32 mouse cellular contexts compared by ENCODE assay signal in genomic region chr5:97397585-97397984, GRCm38 (mm10). TPM values are rescaled to one million over a fixed set of nuclear protein-coding genes. Genes with fewer than 3 reads are reported as not detected.
DNase-seq lines count a peak whose midpoint lies in the region; ATAC-seq and TF ChIP-seq lines count a peak whose summit lies in the region.
"Had no signal": no experiment of that assay in that cellular context is flagged by ENCODE, and none has a peak within 500 bp of the region (broad histone marks: within the 10 kb centered on the region; RNA-seq: fewer than 3 reads in every experiment).

No protein-coding gene starts in this region.

- no peak for ATAC-seq in liver, postnatal 0 days
- no peak for ATAC-seq in liver, embryonic 12.5 days
- peak; percentile 26; the same call in 1 of the 2 replicates for ATAC-seq in megakaryocyte progenitor cell, adult 5-6 weeks (replicated peaks; ENCODE audit: poor library complexity)
- ATAC-seq: forebrain, embryonic 15.5 days; inflammation-experienced regulatory T-cells, adult 6 months; lung, postnatal 0 days had no signal

- H3K9ac ChIP-seq in liver, postnatal 0 days (replicated peaks), result no peak overlapping the region
- no peak overlapping the region for H3K9ac ChIP-seq in liver, embryonic 12.5 days
- H3K9ac ChIP-seq: embryonic facial prominence, embryonic 15.5 days; forebrain, embryonic 15.5 days; hindbrain, embryonic 14.5 days; neural tube, embryonic 15.5 days had no signal

- no peak overlapping the region for H3K4me2 ChIP-seq in liver, postnatal 0 days (ENCODE audit: low read depth, low read length)
- no peak overlapping the region for H3K4me2 ChIP-seq in liver, embryonic 12.5 days
- H3K4me2 ChIP-seq: embryonic facial prominence, embryonic 15.5 days; forebrain, embryonic 15.5 days; hindbrain, embryonic 14.5 days; midbrain, embryonic 11.5 days; neural tube, embryonic 15.5 days had no signal

- no peak overlapping the region for H3K4me3 ChIP-seq in liver, postnatal 0 days (ENCODE audit: low read depth, low read length)
- H3K4me3 ChIP-seq in liver, embryonic 12.5 days, result no peak overlapping the region
- H3K4me3 ChIP-seq: embryonic facial prominence, embryonic 15.5 days; forebrain, embryonic 15.5 days; left cerebral cortex, adult 2 months; limb, embryonic 10.5 days; neural tube, embryonic 15.5 days had no signal

- no peaks in the 10 kb centered on the region for H3K36me3 ChIP-seq in liver, postnatal 0 days (replicated peaks; ENCODE audit: insufficient read depth, low read length)
- H3K36me3 ChIP-seq in liver, embryonic 12.5 days, result no peaks in the 10 kb centered on the region
- H3K36me3 ChIP-seq: embryonic facial prominence, embryonic 15.5 days; forebrain, embryonic 15.5 days; limb, embryonic 10.5 days; neural tube, embryonic 15.5 days had no signal

- 25% methylated on average over 4 of the region's 4 CpGs for WGBS in liver, postnatal 0 days (ENCODE audit: insufficient replicate concordance)
- 26% methylated on average over 4 of the region's 4 CpGs for WGBS in liver, embryonic 12.5 days (ENCODE audit: insufficient replicate concordance)

- no peaks in the 10 kb centered on the region for H3K4me1 ChIP-seq in liver, postnatal 0 days (ENCODE audit: insufficient read depth)
- no peaks in the 10 kb centered on the region for H3K4me1 ChIP-seq in liver, embryonic 12.5 days
- H3K4me1 ChIP-seq: embryonic facial prominence, embryonic 15.5 days; forebrain, embryonic 15.5 days; limb, embryonic 10.5 days; neural tube, embryonic 15.5 days had no signal

- peak; percentile 22 for DNase-seq in liver, postnatal 0 days
- peak; percentile 39 for DNase-seq in 416B (ENCODE audit: low read depth)
- DNase-seq in Muller cell, postnatal 12 days (ENCODE audit: inconsistent ontology term), result peak; percentile 74
- DNase-seq in adrenal gland, postnatal 10 days, result no peak
- no peak for DNase-seq in kidney, postnatal 36 days
- no peak for DNase-seq in embryo, embryonic 11 days
- DNase-seq: adrenal gland, adult 2 months; cerebellum, adult 8-10 months; cerebellum, postnatal 36 days; gastrocnemius, postnatal 25 days; heart, postnatal 4 days; kidney, adult 18-20 months; liver; thymus, postnatal 14 days had no signal

- TF ChIP-seq CTCF in liver, postnatal 0 days (IDR thresholded peaks at IDR 0.05; ENCODE audit: low read depth), result no peak

- H3K27me3 ChIP-seq in liver, postnatal 0 days (ENCODE audit: insufficient read depth, low read length), result no peaks in the 10 kb centered on the region
- H3K27me3 ChIP-seq in liver, embryonic 12.5 days (replicated peaks), result no peaks in the 10 kb centered on the region
- H3K27me3 ChIP-seq: embryonic facial prominence, embryonic 15.5 days; forebrain, embryonic 15.5 days; neural tube, embryonic 15.5 days had no signal

- TF ChIP-seq EP300 in liver, postnatal 0 days (IDR thresholded peaks at IDR 0.05; ENCODE audit: low read depth), result no peak

- no peaks in the 10 kb centered on the region for H3K9me3 ChIP-seq in liver, postnatal 0 days (ENCODE audit: low read length)
- H3K9me3 ChIP-seq in liver, embryonic 12.5 days (replicated peaks), result no peaks in the 10 kb centered on the region
- H3K9me3 ChIP-seq: embryonic facial prominence, embryonic 15.5 days; forebrain, embryonic 15.5 days; limb, embryonic 10.5 days; neural tube, embryonic 15.5 days had no signal

- no peak overlapping the region for H3K27ac ChIP-seq in liver, postnatal 0 days (ENCODE audit: low read depth)
- H3K27ac ChIP-seq in liver, embryonic 12.5 days, result no peak overlapping the region
- H3K27ac ChIP-seq: embryonic facial prominence, embryonic 15.5 days; forebrain, embryonic 15.5 days; hindbrain, embryonic 14.5 days; kidney, postnatal 0 days; left cerebral cortex, adult 2 months; limb, embryonic 10.5 days; macrophage; neural tube, embryonic 15.5 days had no signal

RNA-seq across cellular contexts. Expression of gene Naa11, which starts 5.4 kb away (rescaled TPM):
- polyA plus RNA-seq in liver, postnatal 0 days (2015; fragmentation: Nextera tagmentation; extraction: Ambion mirVana), result not detected in 2 replicates
- polyA plus RNA-seq in liver, embryonic 12.5 days (2016; fragmentation: Nextera tagmentation; extraction: Ambion mirVana), result not detected in 2 replicates
- total RNA-seq in megakaryocyte progenitor cell, adult 5-6 weeks (2015), result not detected in 2 replicates
- not detected in 2 replicates for total RNA-seq in megakaryocyte progenitor cell, adult 5-6 weeks (2017)
- total RNA-seq in adrenal gland, postnatal 10 days (2021), result not detected
- total RNA-seq: adrenal gland, adult 2 months; gastrocnemius, postnatal 25 days; heart, adult 8-10 months; heart, postnatal 4 days; layer of hippocampus, postnatal 10 days; midbrain, postnatal 0 days had no signal
- polyA plus RNA-seq: adrenal gland, adult 2 months; embryonic facial prominence, embryonic 15.5 days; forebrain, embryonic 15.5 days; hindbrain, embryonic 14.5 days; inflammation-experienced regulatory T-cells, adult 6 months; kidney, postnatal 0 days; limb, embryonic 10.5 days; liver, embryonic 16.5 days; macrophage; midbrain, embryonic 11.5 days; neural tube, embryonic 15.5 days had no signal

RNA-seq across cellular contexts. Expression of gene Gk2, which starts 59.2 kb away (rescaled TPM):
- polyA plus RNA-seq in liver, postnatal 0 days (2015; fragmentation: Nextera tagmentation; extraction: Ambion mirVana), result not detected in 2 replicates
- not detected in 2 replicates for polyA plus RNA-seq in liver, embryonic 12.5 days (2016; fragmentation: Nextera tagmentation; extraction: Ambion mirVana)
- not detected in 2 replicates for total RNA-seq in megakaryocyte progenitor cell, adult 5-6 weeks (2015)
- not detected in 2 replicates for total RNA-seq in megakaryocyte progenitor cell, adult 5-6 weeks (2017)
- total RNA-seq in adrenal gland, postnatal 10 days (2021), result not detected
- total RNA-seq: adrenal gland, adult 2 months; gastrocnemius, postnatal 25 days; heart, adult 8-10 months; heart, postnatal 4 days; layer of hippocampus, postnatal 10 days; left cerebral cortex, adult 2 months; midbrain, postnatal 0 days had no signal
- polyA plus RNA-seq: adrenal gland, adult 2 months; embryonic facial prominence, embryonic 15.5 days; forebrain, embryonic 15.5 days; heart, embryonic 16.5 days; hindbrain, embryonic 14.5 days; kidney, postnatal 0 days; limb, embryonic 10.5 days; liver, embryonic 16.5 days; lung, postnatal 0 days; macrophage; midbrain, embryonic 11.5 days; midbrain, postnatal 0 days; neural tube, embryonic 15.5 days had no signal

Comparison
In these comparisons a context has a peak if more than half of its experiments do, and no peak if none do; other contexts are left out.
1. DNase-seq: peak in liver, postnatal 0 days (single experiment), 416B (single experiment) and Muller cell, postnatal 12 days (single experiment); none in adrenal gland, postnatal 10 days (single experiment), kidney, postnatal 36 days (0 of 2) and embryo, embryonic 11 days (single experiment).